Mouse (Mus musculus): ENCODE measurements around the gene Fam83d. TPM values are rescaled to one million over a fixed set of nuclear protein-coding genes. Genes with fewer than 3 reads are reported as not detected.

The Fam83d gene
- polyA plus RNA-seq, 1 experiment from 2014 or later = 54.4 TPM

- Histone ChIP-seq H3K9me3 (replicated peaks) (no peaks in the 10 kb centered on the region), H3K4me3 (peak within 1 kb of the TSS; percentile 76), H3K4me1 (peaks cover 24% of the 10 kb centered on the region), H3K27ac (replicated peaks) (peak within 1 kb of the TSS; percentile 85), H3K27me3 (ENCODE audit: low read depth, poor library complexity, severe bottlenecking) (no peaks in the 10 kb centered on the region), H3K36me3 (peaks cover 2% of the 10 kb centered on the region)
- WGBS = 0% methylated on average over 30 of the region's 33 CpGs
- DNase-seq (ENCODE audit: low spot score) = peak; percentile 99
These were observed 26.7 kb downstream of the Fam83d start, which contains the start of gene Dhx35 for GRCm38 (mm10) chr2:158794494-158795004. Gene Dhx35, plus strand, starts transcription at chr2:158794807.

- H3K4me3 ChIP-seq = peak overlapping the region; percentile 76
- H3K27me3 ChIP-seq (ENCODE audit: low read depth, poor library complexity, severe bottlenecking) = no peaks in the 10 kb centered on the region
- H3K27ac ChIP-seq (replicated peaks) = peak overlapping the region; percentile 85
- no peak for DNase-seq (ENCODE audit: low spot score)
- peaks cover 7% of the 10 kb centered on the region for H3K36me3 ChIP-seq
- peaks cover 24% of the 10 kb centered on the region for H3K4me1 ChIP-seq
- H3K9me3 ChIP-seq (replicated peaks) = no peaks in the 10 kb centered on the region
- 12% methylated on average over 15 of the region's 15 CpGs for WGBS
These were observed 27.1 kb downstream of the Fam83d start for GRCm38 (mm10) chr2:158795043-158795442.

- Histone ChIP-seq H3K27ac (replicated peaks) (no peak overlapping the region), H3K4me1 (peaks cover 24% of the 10 kb centered on the region), H3K9me3 (replicated peaks) (no peaks in the 10 kb centered on the region), H3K4me3 (no peak overlapping the region), H3K27me3 (ENCODE audit: low read depth, poor library complexity, severe bottlenecking) (no peaks in the 10 kb centered on the region), H3K36me3 (peaks cover 16% of the 10 kb centered on the region)
- WGBS = 86% methylated on average over 2 of the region's 2 CpGs
- no peak for DNase-seq (ENCODE audit: low spot score)
These were observed 28.0 kb downstream of the Fam83d start for GRCm38 (mm10) chr2:158795875-158796274.

- H3K4me1 ChIP-seq = peaks cover 14% of the 10 kb centered on the region
- H3K36me3 ChIP-seq = peaks cover 47% of the 10 kb centered on the region
- H3K27ac ChIP-seq (replicated peaks) = no peak overlapping the region
- H3K27me3 ChIP-seq (ENCODE audit: low read depth, poor library complexity, severe bottlenecking) = no peaks in the 10 kb centered on the region
- H3K9me3 ChIP-seq (replicated peaks) = no peaks in the 10 kb centered on the region
- DNase-seq (ENCODE audit: low spot score) = no peak
- 81% methylated on average over 4 of the region's 4 CpGs for WGBS
- no peak overlapping the region for H3K4me3 ChIP-seq
These were observed 31.4 kb downstream of the Fam83d start for GRCm38 (mm10) chr2:158799328-158799727.

GRCm38 (mm10) chr2:158800788-158801187, 32.9 kb downstream of the Fam83d start:
- no peak overlapping the region for H3K27ac ChIP-seq (replicated peaks)
- H3K4me1 ChIP-seq = peaks cover 6% of the 10 kb centered on the region; the same call in 1 of the 2 replicates
- peaks cover 57% of the 10 kb centered on the region for H3K36me3 ChIP-seq
- no peaks in the 10 kb centered on the region for H3K27me3 ChIP-seq (ENCODE audit: low read depth, poor library complexity, severe bottlenecking)
- 96% methylated on average over 8 of the region's 8 CpGs for WGBS
- no peak overlapping the region for H3K4me3 ChIP-seq
- DNase-seq (ENCODE audit: low spot score) = no peak
- H3K9me3 ChIP-seq (replicated peaks) = no peaks in the 10 kb centered on the region

GRCm38 (mm10) chr2:158803575-158803974, 35.7 kb downstream of the Fam83d start:
- no peak overlapping the region for H3K27ac ChIP-seq (replicated peaks)
- no peaks in the 10 kb centered on the region for H3K9me3 ChIP-seq (replicated peaks)
- H3K4me3 ChIP-seq = no peak overlapping the region
- no peak for DNase-seq (ENCODE audit: low spot score)
- 90% methylated on average over 8 of the region's 8 CpGs for WGBS
- H3K36me3 ChIP-seq = peaks cover 76% of the 10 kb centered on the region
- H3K4me1 ChIP-seq = no peaks in the 10 kb centered on the region; the same call in 1 of the 2 replicates
- H3K27me3 ChIP-seq (ENCODE audit: low read depth, poor library complexity, severe bottlenecking) = no peaks in the 10 kb centered on the region

GRCm38 (mm10) chr2:158815686-158816085, 47.8 kb downstream of the Fam83d start:
- no peaks in the 10 kb centered on the region for H3K9me3 ChIP-seq (replicated peaks)
- no peaks in the 10 kb centered on the region for H3K27me3 ChIP-seq (ENCODE audit: low read depth, poor library complexity, severe bottlenecking)
- H3K36me3 ChIP-seq = peaks cover 68% of the 10 kb centered on the region

GRCm38 (mm10) chr2:158816239-158816638, 48.3 kb downstream of the Fam83d start:
- Histone ChIP-seq H3K4me3 (no peak overlapping the region), H3K4me1 (no peaks in the 10 kb centered on the region), H3K27me3 (ENCODE audit: low read depth, poor library complexity, severe bottlenecking) (no peaks in the 10 kb centered on the region), H3K27ac (replicated peaks) (no peak overlapping the region), H3K36me3 (peaks cover 72% of the 10 kb centered on the region), H3K9me3 (replicated peaks) (no peaks in the 10 kb centered on the region)
- WGBS = 92% methylated on average over 4 of the region's 4 CpGs
- DNase-seq (ENCODE audit: low spot score) = no peak

More at GRCm38 (mm10) chr2:158815686-158816085, 47.8 kb downstream of the Fam83d start:
- Histone ChIP-seq H3K4me3 (no peak overlapping the region), H3K27ac (replicated peaks) (no peak overlapping the region), H3K4me1 (no peaks in the 10 kb centered on the region)
- DNase-seq (ENCODE audit: low spot score) = no peak

GRCm38 (mm10) chr2:158817708-158818107, 49.8 kb downstream of the Fam83d start:
- H3K4me3 ChIP-seq = no peak overlapping the region
- DNase-seq (ENCODE audit: low spot score) = no peak
- H3K36me3 ChIP-seq = peaks cover 76% of the 10 kb centered on the region
- H3K27me3 ChIP-seq (ENCODE audit: low read depth, poor library complexity, severe bottlenecking) = no peaks in the 10 kb centered on the region
- no peaks in the 10 kb centered on the region for H3K4me1 ChIP-seq
- no peak overlapping the region for H3K27ac ChIP-seq (replicated peaks)
- H3K9me3 ChIP-seq (replicated peaks) = no peaks in the 10 kb centered on the region
- 92% methylated on average over 8 of the region's 8 CpGs for WGBS

- no peak overlapping the region for H3K4me3 ChIP-seq
- peaks cover under 1% of the 10 kb centered on the region; the same call in 1 of the 2 replicates for H3K4me1 ChIP-seq
- H3K9me3 ChIP-seq (replicated peaks) = no peaks in the 10 kb centered on the region
- peaks cover 76% of the 10 kb centered on the region for H3K36me3 ChIP-seq
- H3K27ac ChIP-seq (replicated peaks) = no peak overlapping the region
- H3K27me3 ChIP-seq (ENCODE audit: low read depth, poor library complexity, severe bottlenecking) = no peaks in the 10 kb centered on the region
- WGBS = 91% methylated on average over 2 of the region's 2 CpGs
- no peak for DNase-seq (ENCODE audit: low spot score)
These were observed 60.2 kb downstream of the Fam83d start for GRCm38 (mm10) chr2:158828124-158828523.

GRCm38 (mm10) chr2:158829746-158830145, 61.9 kb downstream of the Fam83d start:
- H3K4me1 ChIP-seq = peaks cover 8% of the 10 kb centered on the region
- no peak overlapping the region for H3K4me3 ChIP-seq
- H3K27ac ChIP-seq (replicated peaks) = no peak overlapping the region
- no peaks in the 10 kb centered on the region for H3K9me3 ChIP-seq (replicated peaks)
- DNase-seq (ENCODE audit: low spot score) = no peak
- H3K36me3 ChIP-seq = peaks cover 84% of the 10 kb centered on the region
- H3K27me3 ChIP-seq (ENCODE audit: low read depth, poor library complexity, severe bottlenecking) = no peaks in the 10 kb centered on the region
- WGBS = 81% methylated on average over 6 of the region's 6 CpGs

- H3K4me1 ChIP-seq = peaks cover 8% of the 10 kb centered on the region
- 0 out of 2 replicates have a peak overlapping the region, but pooled peaks have one; percentile 25 for H3K27ac ChIP-seq (replicated peaks)
- peaks cover 94% of the 10 kb centered on the region for H3K36me3 ChIP-seq
- 81% methylated on average over 5 of the region's 5 CpGs for WGBS
- DNase-seq (ENCODE audit: low spot score) = no peak
- H3K4me3 ChIP-seq = no peak overlapping the region
- H3K27me3 ChIP-seq (ENCODE audit: low read depth, poor library complexity, severe bottlenecking) = no peaks in the 10 kb centered on the region
- H3K9me3 ChIP-seq (replicated peaks) = no peaks in the 10 kb centered on the region
These were observed 65.3 kb downstream of the Fam83d start for GRCm38 (mm10) chr2:158833221-158833620.

- no peak for DNase-seq (ENCODE audit: low spot score)
- Histone ChIP-seq H3K27me3 (ENCODE audit: low read depth, poor library complexity, severe bottlenecking) (no peaks in the 10 kb centered on the region), H3K4me1 (peaks cover 8% of the 10 kb centered on the region), H3K36me3 (peaks cover 93% of the 10 kb centered on the region), H3K9me3 (replicated peaks) (no peaks in the 10 kb centered on the region), H3K27ac (replicated peaks) (0 out of 2 replicates have a peak overlapping the region, but pooled peaks have one; percentile 25), H3K4me3 (no peak overlapping the region)
- 86% methylated on average over 2 of the region's 2 CpGs for WGBS
These were observed 65.8 kb downstream of the Fam83d start for GRCm38 (mm10) chr2:158833645-158834044.
